Mouse (Mus musculus) intestine, postnatal 0 days (tissue): Measurements from ENCODE around the gene Ppp1ca. TPM values are rescaled to one million over a fixed set of nuclear protein-coding genes. Genes with fewer than 3 reads are reported as not detected.

Experiments
- ATAC-seq: fragments of 200-750 bp; cut with Nextera tagmentation; 2 replicates; pipeline ENCODE4 v1.8.0; 2017; ENCODE audit warnings: mild to moderate bottlenecking, moderate TSS enrichment, moderate library complexity
- H3K27ac ChIP-seq: fragments of 300-500 bp; sonication (generic); 2 replicates; pipeline ENCODE4 v1.5.1; 2014; ENCODE audit warnings: mild to moderate bottlenecking, low read depth, low read length, moderate library complexity
- H3K27me3 ChIP-seq: fragments of 300-500 bp; sonication (generic); replicated peaks from 2 replicates; pipeline ENCODE4 v1.6.1; 2014; ENCODE audit warnings: low read length, mixed read lengths; ENCODE audit not compliant: control insufficient read depth, insufficient read depth
- H3K36me3 ChIP-seq: fragments of 300-500 bp; sonication (generic); 2 replicates; pipeline ENCODE4 v1.6.1; 2014; ENCODE audit warnings: mild to moderate bottlenecking, moderate library complexity; ENCODE audit not compliant: control insufficient read depth, insufficient read depth
- H3K4me1 ChIP-seq: fragments of 300-500 bp; sonication (generic); replicated peaks from 2 replicates; pipeline ENCODE4 v1.6.1; 2014; ENCODE audit warnings: antibody characterized with exemption, low read length, mixed read lengths; ENCODE audit not compliant: control insufficient read depth, insufficient read depth
- H3K4me2 ChIP-seq: fragments of 300-500 bp; sonication (generic); replicated peaks from 2 replicates; pipeline ENCODE4 v1.6.1; 2014; ENCODE audit warnings: low read depth, mild to moderate bottlenecking, moderate library complexity
- H3K4me3 ChIP-seq: fragments of 300-500 bp; sonication (generic); 2 replicates; pipeline ENCODE4 v1.5.1; 2014; ENCODE audit warnings: low read depth, low read length
- H3K9ac ChIP-seq: fragments of 300-500 bp; sonication (generic); 2 replicates; pipeline ENCODE4 v1.6.1; 2014; ENCODE audit warnings: mild to moderate bottlenecking, low read depth, low read length
- H3K9me3 ChIP-seq: fragments of 300-500 bp; sonication (generic); 2 replicates; pipeline ENCODE4 v1.6.1; 2016; ENCODE audit warnings: mixed run types; ENCODE audit not compliant: control insufficient read depth
- CTCF ChIP-seq: sonication (generic); IDR thresholded peaks from 2 replicates; pipeline ENCODE4 v1.5.1; 2016; ENCODE audit warnings: low read depth, mild to moderate bottlenecking, control low read depth, antibody characterized with exemption, moderate library complexity
- WGBS: fragments of 180-500 bp; shearing (Covaris S2); extraction: QIAGEN DNeasy Blood & Tissue Kit; methylation state at CpG from one replicate; pipeline ENCODE4 v1.1.7; 2014; 5-methylcytosine and 5-hydroxymethylcytosine counted together
- polyA plus RNA-seq: library from polyadenylated mRNA; unstranded; fragments of >200 nt; fragmentation: Nextera tagmentation; extraction: Ambion mirVana; gene quantifications from 2 replicates; pipeline ENCODE4 v1.2.1, GENCODE M21; 2015

Gene Ppp1ca
- polyA plus RNA-seq, 1 experiment from 2014 or later = 382 TPM

DNA sequence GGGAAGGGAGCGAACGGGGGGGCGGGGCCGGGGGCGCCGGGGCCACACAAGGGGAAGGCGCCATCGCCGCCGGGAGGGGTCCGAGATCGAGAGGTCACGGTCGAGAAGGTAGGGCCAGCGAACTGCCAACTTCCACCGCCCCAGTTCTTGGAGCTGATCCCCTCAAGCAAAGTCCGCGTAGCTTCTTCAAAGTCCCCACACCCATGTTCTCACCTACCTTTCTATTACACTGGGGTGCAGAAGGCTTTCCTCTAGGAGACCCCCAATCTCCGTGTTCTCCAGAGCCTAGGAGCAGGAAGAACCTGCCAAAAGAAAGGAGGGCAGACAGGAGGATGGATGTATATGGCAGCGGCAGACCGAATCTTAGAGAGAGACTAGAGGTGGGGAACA, 23.6 kb downstream of the Ppp1ca start:
- Histone ChIP-seq H3K36me3 (no peaks in the 10 kb centered on the region), H3K9me3 (no peaks in the 10 kb centered on the region), H3K4me2 (peak overlapping the region; percentile 98), H3K27ac (peak overlapping the region; percentile 82), H3K27me3 (no peaks in the 10 kb centered on the region), H3K4me1 (peaks cover 9% of the 10 kb centered on the region), H3K4me3 (peak overlapping the region; percentile 75), H3K9ac (peak overlapping the region; percentile 91)
- ATAC-seq = no peak
- TF ChIP-seq CTCF = no peak
- WGBS = 5% methylated on average over 20 of the region's 21 CpGs

- Histone ChIP-seq H3K27ac (peak overlapping the region; percentile 41; the same call in 1 of the 2 replicates), H3K4me1 (peaks cover 14% of the 10 kb centered on the region), H3K27me3 (no peaks in the 10 kb centered on the region), H3K9ac (no peak overlapping the region), H3K4me3 (peak overlapping the region; percentile 11; the same call in 1 of the 2 replicates), H3K9me3 (no peaks in the 10 kb centered on the region), H3K4me2 (peak overlapping the region; percentile 98), H3K36me3 (no peaks in the 10 kb centered on the region)
- ATAC-seq = no peak
- peak; percentile 69 for TF ChIP-seq CTCF
- 27% methylated on average over 14 of the region's 14 CpGs for WGBS
Measured at GRCm38 (mm10) chr19:4216041-4216685, 24.3 kb downstream of the Ppp1ca start.

DNA sequence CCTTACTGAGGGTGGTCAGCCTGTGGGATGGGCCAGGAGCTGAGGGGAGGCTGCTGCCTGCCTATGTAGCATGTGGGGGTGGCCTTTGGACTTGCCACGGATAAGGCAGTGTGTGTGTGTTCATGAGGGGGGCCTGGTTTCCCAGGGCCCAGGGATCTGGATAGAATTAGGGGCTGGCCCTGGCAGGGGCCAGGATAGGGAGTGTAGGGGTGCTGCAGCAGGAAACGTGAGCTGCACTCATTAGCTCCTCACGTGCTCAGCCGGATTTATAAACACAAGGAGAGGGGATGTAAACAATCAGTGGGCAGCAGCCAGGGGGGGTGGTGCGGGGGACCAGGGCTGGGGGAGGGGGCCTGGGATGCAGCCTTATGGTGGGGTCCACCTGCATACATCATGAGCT, 25.3 kb downstream of the Ppp1ca start:
- H3K4me2 ChIP-seq = peak overlapping the region; percentile 98
- H3K4me3 ChIP-seq = no peak overlapping the region
- peaks cover 18% of the 10 kb centered on the region for H3K4me1 ChIP-seq
- H3K9me3 ChIP-seq = no peaks in the 10 kb centered on the region
- no peak for TF ChIP-seq CTCF
- 27% methylated on average over 5 of the region's 5 CpGs for WGBS
- H3K36me3 ChIP-seq = no peaks in the 10 kb centered on the region
- H3K27me3 ChIP-seq = no peaks in the 10 kb centered on the region
- ATAC-seq = no peak
- H3K27ac ChIP-seq = peak overlapping the region; percentile 46; the same call in 1 of the 2 replicates
- no peak overlapping the region for H3K9ac ChIP-seq

GRCm38 (mm10) chr19:4217855-4218254, 26.0 kb downstream of the Ppp1ca start:
- Histone ChIP-seq H3K4me3 (no peak overlapping the region), H3K4me2 (no peak overlapping the region; the same call in 1 of the 2 replicates), H3K4me1 (peaks cover 20% of the 10 kb centered on the region), H3K27me3 (no peaks in the 10 kb centered on the region), H3K36me3 (no peaks in the 10 kb centered on the region), H3K9ac (no peak overlapping the region), H3K27ac (peak overlapping the region; percentile 46; the same call in 1 of the 2 replicates), H3K9me3 (no peaks in the 10 kb centered on the region)
- WGBS = 60% methylated on average over 3 of the region's 3 CpGs
- TF ChIP-seq CTCF = 0 out of 2 replicates have a peak, but pooled peaks have one; percentile 8
- ATAC-seq = no peak

- 69% methylated on average over 11 of the region's 11 CpGs for WGBS
- no peak for TF ChIP-seq CTCF
- Histone ChIP-seq H3K4me2 (no peak overlapping the region), H3K36me3 (no peaks in the 10 kb centered on the region), H3K27me3 (no peaks in the 10 kb centered on the region), H3K27ac (peak overlapping the region; percentile 46; the same call in 1 of the 2 replicates), H3K4me1 (peaks cover 20% of the 10 kb centered on the region), H3K9ac (no peak overlapping the region), H3K4me3 (no peak overlapping the region), H3K9me3 (no peaks in the 10 kb centered on the region)
- ATAC-seq = no peak
Measured at GRCm38 (mm10) chr19:4218293-4218692, 26.4 kb downstream of the Ppp1ca start.

GRCm38 (mm10) chr19:4218784-4219183, 26.9 kb downstream of the Ppp1ca start:
- ATAC-seq = no peak
- H3K4me2 ChIP-seq = no peak overlapping the region
- H3K4me3 ChIP-seq = no peak overlapping the region
- no peaks in the 10 kb centered on the region for H3K27me3 ChIP-seq
- no peaks in the 10 kb centered on the region for H3K36me3 ChIP-seq
- no peak for TF ChIP-seq CTCF
- 67% methylated on average over 1 of the region's 1 CpGs for WGBS
- H3K27ac ChIP-seq = no peak overlapping the region
- peaks cover 17% of the 10 kb centered on the region for H3K4me1 ChIP-seq
- no peaks in the 10 kb centered on the region for H3K9me3 ChIP-seq
- H3K9ac ChIP-seq = no peak overlapping the region
